8 mouse cellular contexts compared by ENCODE assay signal in genomic region chr2:70825371-70826051, GRCm38 (mm10). TPM values are rescaled to one million over a fixed set of nuclear protein-coding genes. Genes with fewer than 3 reads are reported as not detected.
DNase-seq lines count a peak whose midpoint lies in the region; ATAC-seq and TF ChIP-seq lines count a peak whose summit lies in the region.

Gene Tlk1, minus strand, starts transcription at chr2:70825728.

- H3K4me3 ChIP-seq in ES-E14 (ENCODE audit: insufficient read depth in 1 of 2, low read depth in 1 of 2, low read length in 2 of 2, poor library complexity in 1 of 2, severe bottlenecking in 1 of 2), result peak within 1 kb of the TSS; percentile 94 to 99
- H3K4me3 ChIP-seq in forebrain, embryonic 14.5 days (ENCODE audit: low read depth, low read length), result peak within 1 kb of the TSS; percentile 89
- H3K4me3 ChIP-seq in lung, postnatal 0 days (ENCODE audit: low read depth, low read length), result peak within 1 kb of the TSS; percentile 93

- TF ChIP-seq CTCF in lung, postnatal 0 days (IDR thresholded peaks at IDR 0.05), result no peak

- 0% methylated on average over 55 of the region's 118 CpGs for WGBS in forebrain, embryonic 14.5 days
- under 1% methylated on average over 22 of the region's 118 CpGs for WGBS in lung, postnatal 0 days

- H3K9me3 ChIP-seq in ES-E14 (ENCODE audit: control insufficient read depth, insufficient read depth, low read depth, low read length), result no peaks in the 10 kb centered on the region
- no peaks in the 10 kb centered on the region for H3K9me3 ChIP-seq in forebrain, embryonic 14.5 days (replicated peaks; ENCODE audit: control insufficient read depth, low read length)
- no peaks in the 10 kb centered on the region for H3K9me3 ChIP-seq in lung, postnatal 0 days (ENCODE audit: low read length)

- H3K27ac ChIP-seq in ES-E14 (ENCODE audit: insufficient read depth, low read depth, low read length, poor library complexity, severe bottlenecking), result peak within 1 kb of the TSS; percentile 99
- peak within 1 kb of the TSS; percentile 99 for H3K27ac ChIP-seq in forebrain, embryonic 14.5 days (ENCODE audit: low read depth, low read length)
- peak within 1 kb of the TSS; percentile 99 for H3K27ac ChIP-seq in lung, postnatal 0 days (ENCODE audit: low read length)

- ATAC-seq in cerebellum, adult (ENCODE audit: insufficient number of reproducible peaks, low FRiP score, low TSS enrichment), result peak; percentile 86
- ATAC-seq in forebrain, embryonic 14.5 days, result peak; percentile 89
- ATAC-seq in lung, postnatal 0 days, result peak; percentile 93

- intact Hi-C loops in heart, postnatal 36 days (cut with DNase I), result loop anchor here (5.0 to 10.0 kb wide), 3 partner anchors 163 to 539 kb away; partner anchors contain the start of genes Gm26558, Gorasp2 and Slc25a12

- no peaks in the 10 kb centered on the region for H3K27me3 ChIP-seq in forebrain, embryonic 14.5 days (replicated peaks; ENCODE audit: control insufficient read depth, insufficient read depth, low read length)
- H3K27me3 ChIP-seq in lung, postnatal 0 days (replicated peaks; ENCODE audit: insufficient read depth, low read length), result no peaks in the 10 kb centered on the region

- H3K4me2 ChIP-seq in forebrain, embryonic 14.5 days (ENCODE audit: low read length), result peak within 1 kb of the TSS; percentile 56
- H3K4me2 ChIP-seq in lung, postnatal 0 days (replicated peaks; ENCODE audit: low read depth, low read length), result peak within 1 kb of the TSS; percentile 65

- H3K9ac ChIP-seq in ES-E14 (ENCODE audit: insufficient read depth, low read depth, low read length, poor library complexity, severe bottlenecking), result peak within 1 kb of the TSS; percentile 99
- H3K9ac ChIP-seq in forebrain, embryonic 14.5 days (ENCODE audit: low read length), result peak within 1 kb of the TSS; percentile 96
- peak within 1 kb of the TSS; percentile 97 for H3K9ac ChIP-seq in lung, postnatal 0 days (replicated peaks; ENCODE audit: low read depth)

- peaks cover 3 to 10% of the 10 kb centered on the region in 2 experiments; a peak in 3 of 4 replicates for H3K4me1 ChIP-seq in ES-E14 (ENCODE audit: control insufficient read depth in 2 of 2, insufficient read depth in 2 of 2, low read length in 2 of 2, poor library complexity in 1 of 2)
- peaks cover 6% of the 10 kb centered on the region for H3K4me1 ChIP-seq in forebrain, embryonic 14.5 days (ENCODE audit: control insufficient read depth, insufficient read depth, low read length)
- no peaks in the 10 kb centered on the region for H3K4me1 ChIP-seq in lung, postnatal 0 days (ENCODE audit: insufficient read depth, low read depth, low read length)

- no peaks in the 10 kb centered on the region for H3K36me3 ChIP-seq in ES-E14 (ENCODE audit: control insufficient read depth, insufficient read depth, low read length, poor library complexity, severe bottlenecking)
- no peaks in the 10 kb centered on the region for H3K36me3 ChIP-seq in forebrain, embryonic 14.5 days (ENCODE audit: control insufficient read depth, insufficient read depth, low read length)
- no peaks in the 10 kb centered on the region for H3K36me3 ChIP-seq in lung, postnatal 0 days (ENCODE audit: insufficient read depth, low read length)

- no peak for DNase-seq in ES-E14 (ENCODE audit: low read depth, low spot score)
- peak; percentile 92 for DNase-seq in forebrain, embryonic 14.5 days (ENCODE audit: low spot score)
- peak; percentile 74 to 82 for DNase-seq in heart, postnatal 36 days
- peak in 1 of 2 experiments; percentile 24 for DNase-seq in layer of hippocampus, adult 8-10 months (ENCODE audit: low spot score in 2 of 2)
- peak; percentile 95 for DNase-seq in lung, postnatal 0 days (ENCODE audit: low spot score)
- DNase-seq in ovary, postnatal 14 days (ENCODE audit: low spot score), result peak; percentile 52
- DNase-seq in thymus, postnatal 14 days, result peak; percentile 89

- in situ Hi-C loops in ES-E14 (cut with MboI; ENCODE audit: low sequenced_read_pairs in 2 of 2, unreplicated experiment in 2 of 2), result no loop called here

- TF ChIP-seq EP300 in lung, postnatal 0 days (IDR thresholded peaks at IDR 0.05), result no peak

TF ChIP-seq in ES-E14, 5 proteins besides CTCF, POLR2A, EP300 and RAD21:
- TF ChIP-seq ZNF384 (IDR thresholded peaks at IDR 0.05; ENCODE audit: low read depth, low read length) (no peak), MAFK (IDR thresholded peaks at IDR 0.05; ENCODE audit: insufficient read depth, low read depth, low read length) (no peak), ZC3H11A (IDR thresholded peaks at IDR 0.05; ENCODE audit: borderline replicate concordance, low read depth, low read length) (no peak), HCFC1 (IDR thresholded peaks at IDR 0.05; ENCODE audit: borderline replicate concordance, insufficient read depth, low read length) (no peak; the same call in 1 of the 2 replicates), CHD2 (IDR thresholded peaks at IDR 0.05; ENCODE audit: low read depth, low read length) (no peak)

RNA-seq across cellular contexts. Expression of gene Tlk1, which starts in this region (rescaled TPM):
- 37.2 and 46.2 TPM in 2 replicates for total RNA-seq in ES-E14 (2012; rRNA removed)
- 23.5 TPM in 2 replicates for polyA plus RNA-seq in forebrain, embryonic 14.5 days (2014; fragmentation: Nextera tagmentation; extraction: Ambion mirVana)
- total RNA-seq in heart, postnatal 36 days (2021), result 10 to 100 TPM; 33.0 to 33.7 TPM
- total RNA-seq in layer of hippocampus, adult 8-10 months (2022), result 10 to 100 TPM; 68.5 to 79.4 (median 77.8) TPM
- 23.7 and 27.8 TPM in 2 replicates for polyA plus RNA-seq in lung, postnatal 0 days (2015; fragmentation: Nextera tagmentation; extraction: Ambion mirVana)
